ENCODE assay signal across 9 mouse cellular contexts in genomic region chr14:12554486-12554885, GRCm38 (mm10).
"Had no signal": no experiment of that assay in that cellular context is flagged by ENCODE, and none has a peak within 500 bp of the region (broad histone marks: within the 10 kb centered on the region; RNA-seq: fewer than 3 reads in every experiment).

No protein-coding gene starts in this region.

- DNase-seq: kidney, adult 9 months; kidney, postnatal 14 days; kidney, postnatal 4 days; left cerebral cortex, postnatal 4 days; liver, postnatal 0 days; lung, embryonic 14.5 days; thymus, adult 2 months; thymus, postnatal 14 days; thymus, postnatal 4 days had no signal
